Mouse (Mus musculus) embryonic facial prominence, embryonic 14.5 days (tissue): ENCODE results near the gene Ccdc158. TPM values are rescaled to one million over a fixed set of nuclear protein-coding genes. Genes with fewer than 3 reads are reported as not detected.

ENCODE experiments used
- ATAC-seq: fragments of 200-750 bp; cut with Nextera tagmentation; 2 replicates; pipeline ENCODE4 v1.8.0; 2017; ENCODE audit warnings: low read depth, moderate number of reproducible peaks, moderate TSS enrichment
- DNase-seq: peaks from one replicate; pipeline ENCODE4 v3.0.0-alpha.2; 2015; ENCODE audit warnings: low spot score
- H3K27ac ChIP-seq: fragments of 300-500 bp; sonication (generic); replicated peaks from 2 replicates; pipeline ENCODE4 v1.5.1; 2014; ENCODE audit warnings: low read depth, mild to moderate bottlenecking, low read length, moderate library complexity
- H3K27me3 ChIP-seq: fragments of 300-500 bp; sonication (generic); replicated peaks from 2 replicates; pipeline ENCODE4 v1.6.1; 2014; ENCODE audit warnings: low read length; ENCODE audit not compliant: control insufficient read depth, insufficient read depth
- H3K36me3 ChIP-seq: fragments of 300-500 bp; sonication (generic); 2 replicates; pipeline ENCODE4 v1.6.1; 2014; ENCODE audit warnings: low read length, mixed read lengths; ENCODE audit not compliant: control insufficient read depth, insufficient read depth
- H3K4me1 ChIP-seq: fragments of 300-500 bp; sonication (generic); 2 replicates; pipeline ENCODE4 v1.6.1; 2014; ENCODE audit warnings: antibody characterized with exemption, low read length; ENCODE audit not compliant: control insufficient read depth, insufficient read depth
- H3K4me2 ChIP-seq: fragments of 300-500 bp; sonication (generic); 2 replicates; pipeline ENCODE4 v1.6.1; 2014; ENCODE audit warnings: low read depth, mild to moderate bottlenecking, low read length, moderate library complexity, mixed read lengths
- H3K4me3 ChIP-seq: fragments of 300-500 bp; sonication (generic); 2 replicates; pipeline ENCODE4 v1.5.1; 2014; ENCODE audit warnings: low read depth, mild to moderate bottlenecking, low read length
- H3K9ac ChIP-seq: fragments of 300-500 bp; sonication (generic); 2 replicates; pipeline ENCODE4 v1.6.1; 2014; ENCODE audit warnings: low read depth, mild to moderate bottlenecking, low read length, moderate library complexity, mixed read lengths
- H3K9me3 ChIP-seq: fragments of 300-500 bp; sonication (generic); 2 replicates; pipeline ENCODE4 v1.6.1; 2016; ENCODE audit warnings: low read length; ENCODE audit not compliant: control insufficient read depth
- WGBS: fragments of 180-500 bp; shearing (Covaris S2); extraction: QIAGEN DNeasy Blood & Tissue Kit; methylation state at CpG from one replicate; pipeline ENCODE4 v1.1.7; 2014; 5-methylcytosine and 5-hydroxymethylcytosine counted together
- polyA plus RNA-seq: library from polyadenylated mRNA; unstranded; fragments of >200 nt; fragmentation: Nextera tagmentation; extraction: Ambion mirVana; gene quantifications from 2 replicates; pipeline ENCODE4 v1.2.1, GENCODE M21; 2014

Gene Ccdc158
- polyA plus RNA-seq, 1 experiment from 2014 or later: 1.4 TPM

GRCm38 (mm10) chr5:92693744-92694143 lies 18.7 kb upstream of the Ccdc158 start:
- Histone ChIP-seq H3K36me3 (no peaks in the 10 kb centered on the region), H3K4me3 (no peak overlapping the region), H3K27me3 (no peaks in the 10 kb centered on the region), H3K4me2 (no peak overlapping the region), H3K9me3 (no peaks in the 10 kb centered on the region), H3K4me1 (peaks cover 9% of the 10 kb centered on the region; the same call in 1 of the 2 replicates), H3K27ac (no peak overlapping the region), H3K9ac (no peak overlapping the region)
- ATAC-seq: no peak
- no peak for DNase-seq
- WGBS: 92% methylated on average over 3 of the region's 3 CpGs

- Histone ChIP-seq H3K36me3 (no peaks in the 10 kb centered on the region), H3K4me1 (no peaks in the 10 kb centered on the region), H3K27me3 (no peaks in the 10 kb centered on the region; the same call in 1 of the 2 replicates), H3K9ac (no peak overlapping the region), H3K4me3 (no peak overlapping the region), H3K9me3 (no peaks in the 10 kb centered on the region), H3K27ac (no peak overlapping the region), H3K4me2 (no peak overlapping the region)
- no peak for ATAC-seq
- no peak for DNase-seq
- 57% methylated on average over 16 of the region's 16 CpGs for WGBS
Measured at GRCm38 (mm10) chr5:92692206-92693007, 17.3 kb upstream of the Ccdc158 start.

DNA sequence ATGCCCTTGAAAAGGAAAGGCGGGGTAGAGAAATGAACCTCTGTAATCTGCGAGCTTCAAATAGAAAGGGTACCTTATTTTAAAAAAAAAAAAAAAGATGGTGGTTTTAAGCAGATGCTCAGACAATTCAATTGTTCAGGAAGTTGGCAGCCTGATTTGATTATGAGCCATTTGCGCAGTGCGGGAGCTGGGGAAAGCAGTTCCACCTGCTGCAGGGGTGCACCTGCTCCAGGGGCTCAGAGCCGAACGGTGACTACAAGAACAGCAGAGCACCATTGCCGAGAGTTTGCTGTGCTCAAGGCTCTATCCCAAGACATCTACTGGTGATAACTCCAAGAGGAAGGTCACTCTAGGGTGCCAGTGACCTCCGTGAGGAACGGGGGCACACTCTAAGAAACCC lies 13.5 kb upstream of the Ccdc158 start:
- Histone ChIP-seq H3K36me3 (no peaks in the 10 kb centered on the region), H3K4me3 (no peak overlapping the region), H3K9ac (no peak overlapping the region), H3K27ac (no peak overlapping the region), H3K4me2 (no peak overlapping the region), H3K27me3 (peaks cover under 1% of the 10 kb centered on the region; the same call in 1 of the 2 replicates), H3K4me1 (no peaks in the 10 kb centered on the region), H3K9me3 (no peaks in the 10 kb centered on the region)
- 69% methylated on average over 9 of the region's 9 CpGs for WGBS
- peak; percentile 85 for ATAC-seq
- DNase-seq: peak; percentile 47

GRCm38 (mm10) chr5:92688124-92688523 lies 13.1 kb upstream of the Ccdc158 start:
- H3K27me3 ChIP-seq: peaks cover 4% of the 10 kb centered on the region; the same call in 1 of the 2 replicates
- H3K4me2 ChIP-seq: no peak overlapping the region
- H3K9me3 ChIP-seq: no peaks in the 10 kb centered on the region
- DNase-seq (peak; percentile 35), ATAC-seq (peak; percentile 86; the same call in 1 of the 2 replicates)
- H3K4me3 ChIP-seq: no peak overlapping the region
- no peak overlapping the region for H3K27ac ChIP-seq
- 79% methylated on average over 5 of the region's 5 CpGs for WGBS
- H3K4me1 ChIP-seq: no peaks in the 10 kb centered on the region
- no peak overlapping the region for H3K9ac ChIP-seq
- H3K36me3 ChIP-seq: no peaks in the 10 kb centered on the region

- 88% methylated on average over 16 of the region's 16 CpGs for WGBS
- Histone ChIP-seq H3K36me3 (no peaks in the 10 kb centered on the region), H3K4me3 (no peak overlapping the region), H3K9me3 (no peaks in the 10 kb centered on the region), H3K4me1 (peaks cover 5% of the 10 kb centered on the region; the same call in 1 of the 2 replicates), H3K27ac (no peak overlapping the region), H3K9ac (no peak overlapping the region), H3K27me3 (peaks cover 4% of the 10 kb centered on the region; the same call in 1 of the 2 replicates), H3K4me2 (no peak overlapping the region)
- ATAC-seq: no peak
- DNase-seq: no peak
Measured at GRCm38 (mm10) chr5:92684715-92685460, 9.8 kb upstream of the Ccdc158 start.

- peak overlapping the region; percentile 95 for H3K4me2 ChIP-seq
- DNase-seq: no peak
- no peaks in the 10 kb centered on the region for H3K36me3 ChIP-seq
- peaks cover 4% of the 10 kb centered on the region; the same call in 1 of the 2 replicates for H3K27me3 ChIP-seq
- no peak overlapping the region for H3K27ac ChIP-seq
- 25% methylated on average over 9 of the region's 9 CpGs for WGBS
- ATAC-seq: no peak
- H3K4me1 ChIP-seq: peaks cover 5% of the 10 kb centered on the region; the same call in 1 of the 2 replicates
- H3K4me3 ChIP-seq: peak overlapping the region; percentile 49
- H3K9ac ChIP-seq: peak overlapping the region; percentile 63; the same call in 1 of the 2 replicates
- no peaks in the 10 kb centered on the region for H3K9me3 ChIP-seq
Measured at GRCm38 (mm10) chr5:92683871-92684475, 8.9 kb upstream of the Ccdc158 start.

DNA sequence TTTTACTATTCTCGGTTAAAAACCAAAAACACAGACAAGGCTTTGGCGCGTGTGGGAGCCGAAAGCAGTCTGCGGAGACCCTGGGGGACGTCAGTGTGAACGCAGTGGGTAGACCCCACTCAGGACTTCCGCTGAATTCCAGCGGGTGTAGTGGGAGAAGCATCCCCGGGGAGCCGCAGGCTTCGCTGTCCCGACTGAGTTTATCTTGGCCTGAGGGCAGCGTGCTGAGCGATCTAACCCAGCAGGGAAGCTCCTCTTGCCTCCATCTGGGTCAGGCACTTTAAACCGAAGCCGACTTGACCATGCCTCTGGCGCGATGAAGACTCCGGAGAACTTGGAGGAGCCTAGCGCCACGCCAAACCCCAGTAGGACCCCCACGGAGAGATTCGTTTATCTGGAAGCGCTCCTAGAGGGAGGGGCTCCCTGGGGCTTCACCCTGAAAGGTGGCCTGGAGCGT lies 8.3 kb upstream of the Ccdc158 start, which contains the start of gene Shroom3:
TSS of gene Shroom3 (plus strand) at position 85 of the 457 bp plus-strand sequence.
- H3K4me3 ChIP-seq: peak within 1 kb of the TSS; percentile 49
- peaks cover 5% of the 10 kb centered on the region; the same call in 1 of the 2 replicates for H3K4me1 ChIP-seq
- no peaks in the 10 kb centered on the region for H3K36me3 ChIP-seq
- H3K4me2 ChIP-seq: peak within 1 kb of the TSS; percentile 95
- H3K9ac ChIP-seq: peak within 1 kb of the TSS; percentile 63
- DNase-seq (peak; percentile 38), ATAC-seq (no peak)
- peaks cover 4% of the 10 kb centered on the region; the same call in 1 of the 2 replicates for H3K27me3 ChIP-seq
- H3K27ac ChIP-seq: peak within 1 kb of the TSS; percentile 29; the same call in 1 of the 2 replicates
- H3K9me3 ChIP-seq: no peaks in the 10 kb centered on the region
- WGBS: under 1% methylated on average over 24 of the region's 26 CpGs
